ENCODE assay signal across 8 mouse cellular contexts in genomic region chr14:8242388-8242920, GRCm38 (mm10). TPM values are rescaled to one million over a fixed set of nuclear protein-coding genes. Genes with fewer than 3 reads are reported as not detected.
DNase-seq lines count a peak whose midpoint lies in the region; ATAC-seq and TF ChIP-seq lines count a peak whose summit lies in the region.
"Had no signal": no experiment of that assay in that cellular context is flagged by ENCODE, and none has a peak within 500 bp of the region (broad histone marks: within the 10 kb centered on the region; RNA-seq: fewer than 3 reads in every experiment).

No protein-coding gene starts in this region.

- no peaks in the 10 kb centered on the region for H3K27me3 ChIP-seq in ES-Bruce4 (ENCODE audit: control insufficient read depth, insufficient read depth, low read length, poor library complexity, severe bottlenecking)
- no peaks in the 10 kb centered on the region for H3K27me3 ChIP-seq in embryonic facial prominence, embryonic 14.5 days (replicated peaks; ENCODE audit: control insufficient read depth, insufficient read depth, low read length)
- H3K27me3 ChIP-seq in hindbrain, embryonic 15.5 days = no peaks in the 10 kb centered on the region
- no peaks in the 10 kb centered on the region for H3K27me3 ChIP-seq in midbrain, embryonic 15.5 days (replicated peaks)

- no peak overlapping the region for H3K27ac ChIP-seq in ES-Bruce4 (ENCODE audit: insufficient read depth, low read length)
- H3K27ac ChIP-seq in embryonic facial prominence, embryonic 14.5 days (replicated peaks; ENCODE audit: low read depth, low read length) = no peak overlapping the region
- no peak overlapping the region; the same call in 1 of the 2 replicates for H3K27ac ChIP-seq in hindbrain, embryonic 15.5 days (replicated peaks)
- H3K27ac ChIP-seq in midbrain, embryonic 15.5 days = 0 out of 2 replicates have a peak overlapping the region, but pooled peaks have one; percentile 39

- no peak overlapping the region for H3K4me3 ChIP-seq in ES-Bruce4 (ENCODE audit: low read depth, low read length)
- no peak overlapping the region for H3K4me3 ChIP-seq in embryonic facial prominence, embryonic 14.5 days (ENCODE audit: low read depth, low read length)
- H3K4me3 ChIP-seq in hindbrain, embryonic 15.5 days = no peak overlapping the region
- no peak overlapping the region for H3K4me3 ChIP-seq in midbrain, embryonic 15.5 days

- TF ChIP-seq POLR2A in ES-Bruce4 (IDR thresholded peaks at IDR 0.05; ENCODE audit: insufficient read depth, low read length) = no peak

- peak; percentile 85 for ATAC-seq in embryonic facial prominence, embryonic 14.5 days (ENCODE audit: low read depth)
- ATAC-seq in hindbrain, embryonic 15.5 days (ENCODE audit: low FRiP score, low read depth) = peak; percentile 69
- peak; percentile 75 for ATAC-seq in midbrain, embryonic 15.5 days (replicated peaks)
- ATAC-seq in inflammation-experienced regulatory T-cells, adult 6 months = no peak

- H3K9ac ChIP-seq in ES-Bruce4 (ENCODE audit: low read depth, poor library complexity, severe bottlenecking) = no peak overlapping the region
- no peak overlapping the region for H3K9ac ChIP-seq in embryonic facial prominence, embryonic 14.5 days (ENCODE audit: low read depth, low read length)
- H3K9ac ChIP-seq in hindbrain, embryonic 15.5 days = no peak overlapping the region
- no peak overlapping the region for H3K9ac ChIP-seq in midbrain, embryonic 15.5 days

- H3K9me3 ChIP-seq in ES-Bruce4 (replicated peaks; ENCODE audit: control insufficient read depth, insufficient read depth, low read length, poor library complexity, severe bottlenecking) = no peaks in the 10 kb centered on the region
- no peaks in the 10 kb centered on the region for H3K9me3 ChIP-seq in embryonic facial prominence, embryonic 14.5 days (ENCODE audit: control insufficient read depth, low read length)
- no peaks in the 10 kb centered on the region for H3K9me3 ChIP-seq in hindbrain, embryonic 15.5 days
- no peaks in the 10 kb centered on the region for H3K9me3 ChIP-seq in midbrain, embryonic 15.5 days

- no peaks in the 10 kb centered on the region for H3K36me3 ChIP-seq in ES-Bruce4 (ENCODE audit: control insufficient read depth, insufficient read depth, low read length, poor library complexity, severe bottlenecking)
- H3K36me3 ChIP-seq in embryonic facial prominence, embryonic 14.5 days (ENCODE audit: control insufficient read depth, insufficient read depth, low read length) = no peaks in the 10 kb centered on the region
- H3K36me3 ChIP-seq in hindbrain, embryonic 15.5 days = no peaks in the 10 kb centered on the region
- H3K36me3 ChIP-seq in midbrain, embryonic 15.5 days (replicated peaks) = no peaks in the 10 kb centered on the region

- peak; percentile 57 for TF ChIP-seq CTCF in ES-Bruce4 (IDR thresholded peaks at IDR 0.05; ENCODE audit: low read depth, low read length)

- intact Hi-C loops in left cerebral cortex, postnatal 14 days (cut with DNase I) = loop anchor here (5.0 to 10.0 kb wide), 3 partner anchors 60 to 148 kb away; partner anchors contain the start of gene Pxk

- WGBS in embryonic facial prominence, embryonic 14.5 days = 57% methylated on average over 5 of the region's 5 CpGs
- WGBS in hindbrain, embryonic 15.5 days = 60% methylated on average over 5 of the region's 5 CpGs
- WGBS in midbrain, embryonic 15.5 days = 51% methylated on average over 5 of the region's 5 CpGs

- no peak overlapping the region for H3K4me2 ChIP-seq in embryonic facial prominence, embryonic 14.5 days (ENCODE audit: low read depth, low read length)
- no peak overlapping the region for H3K4me2 ChIP-seq in hindbrain, embryonic 15.5 days
- no peak overlapping the region for H3K4me2 ChIP-seq in midbrain, embryonic 15.5 days

- peak; percentile 65 for DNase-seq in ZHBTc4 (ENCODE audit: low read depth, low spot score)
- DNase-seq in embryonic facial prominence, embryonic 14.5 days (ENCODE audit: low spot score) = peak; percentile 48
- peak; percentile 53 to 65 for DNase-seq in left cerebral cortex, postnatal 14 days (ENCODE audit: low spot score in 2 of 2)

- 0 out of 2 replicates have a peak, but pooled peaks have one; percentile 6 for TF ChIP-seq EP300 in ES-Bruce4 (IDR thresholded peaks at IDR 0.05; ENCODE audit: insufficient read depth, low read depth, low read length)

- no peaks in the 10 kb centered on the region for H3K4me1 ChIP-seq in ES-Bruce4 (ENCODE audit: control insufficient read depth, insufficient read depth, low read length)
- H3K4me1 ChIP-seq in embryonic facial prominence, embryonic 14.5 days (ENCODE audit: control insufficient read depth, insufficient read depth, low read length) = no peaks in the 10 kb centered on the region
- no peaks in the 10 kb centered on the region for H3K4me1 ChIP-seq in hindbrain, embryonic 15.5 days (replicated peaks)
- H3K4me1 ChIP-seq in midbrain, embryonic 15.5 days = peaks cover 10% of the 10 kb centered on the region

RNA-seq across cellular contexts. Expression of gene Acox2, which starts 16.7 kb away (rescaled TPM):
- not detected in 2 replicates for polyA plus RNA-seq in ES-Bruce4 (2011; ENCODE audit: insufficient read depth, insufficient read length, low read depth, missing spikeins)
- polyA plus RNA-seq in embryonic facial prominence, embryonic 14.5 days (2014; fragmentation: Nextera tagmentation; extraction: Ambion mirVana) = 0.51 and 1.5 TPM in 2 replicates
- 0.13 TPM in 1 of 2 replicates, not detected in the other for polyA plus RNA-seq in hindbrain, embryonic 15.5 days (2015; fragmentation: Nextera tagmentation; extraction: Ambion mirVana)
- total RNA-seq in left cerebral cortex, postnatal 14 days (2021) = not detected
- polyA plus RNA-seq in midbrain, embryonic 15.5 days (2015; fragmentation: Nextera tagmentation; extraction: Ambion mirVana) = not detected in 2 replicates
- not detected for polyA plus RNA-seq in inflammation-experienced regulatory T-cells, adult 6 months (2017; shearing (Covaris generic))
- total RNA-seq: neutrophil, adult 5-6 weeks had no signal

RNA-seq across cellular contexts. Expression of gene Kctd6, which starts 28.5 kb away (rescaled TPM):
- polyA plus RNA-seq in ES-Bruce4 (2011; ENCODE audit: insufficient read depth, insufficient read length, low read depth, missing spikeins) = 35.6 and 36.7 TPM in 2 replicates
- 12.2 and 12.8 TPM in 2 replicates for polyA plus RNA-seq in embryonic facial prominence, embryonic 14.5 days (2014; fragmentation: Nextera tagmentation; extraction: Ambion mirVana)
- polyA plus RNA-seq in hindbrain, embryonic 15.5 days (2015; fragmentation: Nextera tagmentation; extraction: Ambion mirVana) = 20.8 and 22.2 TPM in 2 replicates
- total RNA-seq in left cerebral cortex, postnatal 14 days (2021) = 10 to 100 TPM; 37.5 to 37.8 TPM
- 18.3 and 19.6 TPM in 2 replicates for polyA plus RNA-seq in midbrain, embryonic 15.5 days (2015; fragmentation: Nextera tagmentation; extraction: Ambion mirVana)
- polyA plus RNA-seq in inflammation-experienced regulatory T-cells, adult 6 months (2017; shearing (Covaris generic)) = 1 to 10 TPM; 1.9 to 3.6 (median 3.0) TPM
